Mouse (Mus musculus): ENCODE measurements at regions not wholly inside any gene's neighbourhood (a gene's known extent, or its start where the extent isn't known, plus 50 kb on each side); places are given as distances from the start of the nearest gene placed in this dataset.
"Not testable (repeated sequence)": the region's sequence is repeated elsewhere in the genome, so short reads cannot be mapped to it uniquely, and the experiment has no call there.

DNA sequence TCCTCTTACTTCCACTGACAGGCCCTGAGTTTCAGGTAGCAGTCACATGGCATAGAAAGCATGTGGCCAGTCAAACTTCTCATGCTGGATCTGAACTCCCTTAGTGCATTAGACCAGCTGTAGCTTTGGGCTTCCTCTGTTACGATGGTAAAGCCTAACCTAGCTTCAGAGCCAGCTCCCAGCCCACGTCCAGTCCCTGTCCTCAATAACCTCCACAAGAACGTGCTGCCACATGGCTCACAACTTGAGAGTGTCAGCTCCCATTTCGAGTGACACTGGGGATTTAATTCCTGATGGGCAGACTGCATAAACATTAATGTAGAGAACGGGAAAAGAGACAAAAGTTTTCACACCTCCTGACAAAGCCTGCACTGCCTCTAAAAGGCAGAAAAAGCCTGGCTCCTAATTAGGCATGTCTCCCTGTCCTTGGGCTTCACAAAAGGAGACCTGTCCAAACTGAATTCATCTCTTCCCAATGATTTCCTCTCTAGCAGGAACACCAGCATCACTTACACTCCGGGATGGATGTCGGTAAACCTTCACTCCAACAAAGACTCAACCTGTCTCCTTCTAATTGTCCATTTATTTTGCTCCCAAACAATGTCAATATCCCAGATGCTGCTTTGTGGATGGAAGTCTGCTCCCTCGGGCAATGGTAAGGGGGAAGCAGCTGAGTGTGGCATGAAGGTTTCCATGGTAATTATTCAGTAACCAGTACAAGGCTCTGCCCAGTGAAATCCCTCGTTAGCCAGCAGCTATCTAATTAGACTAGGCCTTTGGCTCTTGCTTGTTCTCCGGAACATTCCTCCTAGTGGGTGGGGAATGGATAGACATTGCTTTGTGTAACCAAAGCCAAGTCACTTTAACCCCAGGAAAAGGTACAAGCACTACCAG is 408.1 kb upstream of the Kdm8 start:
- DNase-seq = peak; percentile 8

DNA sequence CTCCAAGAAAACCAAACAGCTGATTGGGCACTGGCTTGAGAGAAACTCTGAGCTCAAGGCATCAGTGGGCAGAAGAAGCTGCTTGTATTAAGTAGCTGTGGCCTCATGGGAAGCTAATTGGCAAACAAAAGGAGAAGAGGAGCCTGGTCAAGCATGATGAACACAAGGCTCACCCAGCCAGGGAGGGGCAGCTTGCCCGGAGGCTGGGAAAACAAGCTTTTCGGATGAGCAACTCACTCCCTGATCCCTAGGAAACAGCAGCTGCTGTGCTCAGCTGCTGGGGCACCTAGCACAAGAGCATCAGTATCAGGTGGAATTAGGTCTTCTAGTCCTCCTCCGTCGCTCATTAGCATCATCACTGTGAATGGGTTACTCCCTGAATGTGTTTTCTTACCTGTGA is 405.6 kb upstream of the Kdm8 start:
- DNase-seq = peak; percentile 2

DNA sequence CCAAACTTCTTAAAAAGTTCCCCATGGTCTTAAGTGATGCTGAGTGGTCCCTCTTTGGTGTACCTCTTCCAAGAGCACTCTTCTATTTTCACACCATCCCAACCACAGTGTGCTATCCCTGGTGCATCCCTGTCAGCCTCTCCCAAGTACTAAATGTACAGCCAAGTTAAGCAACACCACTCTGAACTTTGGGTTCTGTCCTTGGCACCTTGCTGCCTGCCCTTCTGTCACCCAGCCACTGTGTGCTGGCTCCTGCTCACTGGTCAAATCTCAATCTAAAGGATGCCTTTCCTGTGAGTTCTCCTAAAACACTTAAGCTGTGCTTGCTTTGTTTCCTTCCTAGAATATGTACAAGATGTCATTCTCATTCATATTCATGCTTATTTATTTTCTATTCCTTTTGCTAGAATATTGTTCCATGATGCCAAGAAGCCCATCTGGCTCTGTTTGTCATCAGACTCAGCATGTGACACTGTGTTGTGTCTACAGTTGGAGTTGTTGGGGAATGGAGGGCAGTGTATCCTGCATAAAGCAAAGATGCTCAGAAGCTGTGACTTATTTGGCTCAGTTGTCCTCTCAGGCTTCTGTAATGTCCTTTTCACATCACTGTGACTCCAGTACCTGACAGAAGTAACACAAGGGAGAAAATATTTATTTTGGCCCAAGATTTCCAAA is 388.4 kb upstream of the Kdm8 start:
- DNase-seq = no peak

DNA sequence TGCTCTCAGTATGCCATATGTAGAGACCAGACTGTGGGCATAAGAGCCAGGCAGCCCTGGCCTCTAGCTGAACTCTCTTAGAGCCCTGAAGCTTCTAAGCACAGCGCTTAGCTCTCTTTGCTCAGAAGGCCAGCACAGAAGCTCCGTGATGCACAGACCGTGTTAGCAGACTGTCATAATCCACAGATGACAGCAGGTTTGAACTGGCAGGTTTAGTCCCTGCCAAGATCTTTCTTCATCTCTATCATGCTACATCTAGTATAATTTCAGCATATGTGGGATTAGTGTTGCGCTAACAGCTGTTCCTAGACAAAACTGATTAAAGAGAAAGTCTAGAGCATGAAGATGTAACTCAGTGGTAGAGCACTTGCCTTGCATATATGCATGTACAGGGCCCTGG is 342.0 kb upstream of the Kdm8 start:
- DNase-seq = no peak

DNA sequence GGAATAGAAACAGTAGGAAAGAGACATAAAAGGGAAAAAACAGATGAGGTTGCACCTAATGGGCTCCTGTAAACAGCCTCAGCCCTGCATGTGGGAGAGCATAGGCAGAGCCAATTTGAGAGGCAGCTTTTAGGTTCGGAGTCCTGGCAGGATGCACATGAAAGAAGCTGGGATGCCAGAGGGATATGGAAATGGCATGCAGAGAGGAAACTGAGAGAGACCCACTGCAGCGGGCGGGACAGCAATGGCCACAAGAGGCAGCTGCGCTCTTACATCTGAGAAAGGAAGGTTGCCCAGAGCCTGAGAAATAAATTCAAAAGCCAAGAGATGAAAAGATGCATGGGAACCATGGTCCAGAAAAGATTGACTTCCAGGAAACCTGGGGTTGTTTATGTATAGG is 340.5 kb upstream of the Kdm8 start:
- no peak for DNase-seq

DNA sequence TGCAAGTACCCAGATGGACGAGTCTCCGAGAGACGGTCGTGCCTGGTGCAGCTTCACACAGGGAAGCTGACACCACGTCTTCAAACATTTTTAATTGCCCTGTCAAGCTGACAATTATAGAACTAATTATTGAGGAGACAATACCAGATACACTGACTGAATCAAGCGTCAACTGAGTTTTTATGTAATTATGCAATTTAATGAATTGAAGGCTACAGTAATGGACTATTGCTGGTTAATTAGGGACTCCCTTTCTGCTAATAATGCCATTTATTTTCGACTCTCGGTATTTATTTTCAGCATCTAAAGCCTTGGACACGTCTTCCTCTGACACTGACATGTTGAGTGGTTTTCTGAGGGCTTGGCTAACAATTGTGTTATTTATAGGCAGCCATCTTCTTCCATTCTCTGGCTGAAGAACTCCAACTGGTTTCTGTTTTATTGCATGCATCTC is 331.6 kb upstream of the Kdm8 start:
- no peak for DNase-seq

DNA sequence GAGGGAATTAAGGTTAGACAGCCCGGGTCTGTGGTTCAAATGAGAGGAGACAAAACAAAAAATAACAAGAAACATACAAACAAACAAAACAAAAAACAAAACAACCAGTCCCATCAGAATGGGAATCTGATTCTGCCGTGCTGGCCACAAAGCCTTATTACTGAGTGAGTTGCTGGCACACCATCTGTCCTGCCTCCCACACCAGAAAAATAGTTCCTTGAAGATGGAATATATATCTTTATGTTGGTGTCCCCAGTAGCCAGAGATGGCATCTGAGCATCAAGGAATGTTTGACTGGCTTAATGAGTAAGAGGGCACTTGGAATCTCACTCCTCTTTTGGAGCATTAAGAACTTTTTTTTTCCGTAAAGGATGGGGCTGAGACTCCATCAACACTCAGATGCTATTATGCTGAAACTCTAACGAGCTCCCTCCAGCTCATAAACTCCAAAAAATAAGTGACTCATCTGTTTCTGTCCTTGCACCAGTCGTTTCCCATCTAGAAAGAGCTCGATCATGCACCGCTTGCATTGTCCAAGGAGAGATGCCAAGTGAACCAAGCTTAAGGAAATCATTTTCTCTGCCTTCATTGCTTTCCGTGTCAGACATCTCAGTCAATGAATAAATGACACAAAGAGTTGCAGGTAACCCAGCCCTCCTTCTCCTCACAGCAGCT is 329.0 kb upstream of the Kdm8 start:
- DNase-seq = no peak

DNA sequence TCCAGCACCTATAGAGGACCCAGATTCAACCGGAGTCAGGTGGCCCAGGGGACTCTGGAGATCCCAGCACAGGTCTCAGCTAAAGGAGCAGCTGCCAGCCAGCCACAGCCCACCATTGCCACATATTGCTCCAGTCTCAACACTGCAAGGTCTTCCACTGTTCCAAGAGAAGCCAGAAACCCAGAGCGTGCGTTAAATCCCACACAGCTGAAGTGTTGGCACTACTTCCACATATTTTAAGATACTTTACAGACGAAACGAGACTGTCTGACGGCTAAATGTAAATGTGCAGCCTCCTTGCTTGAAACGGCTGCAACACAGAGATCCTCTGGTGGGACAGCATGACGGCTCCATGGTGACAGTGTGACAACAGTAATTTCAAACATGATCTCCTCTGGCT is 327.3 kb upstream of the Kdm8 start:
- DNase-seq = no peak

DNA sequence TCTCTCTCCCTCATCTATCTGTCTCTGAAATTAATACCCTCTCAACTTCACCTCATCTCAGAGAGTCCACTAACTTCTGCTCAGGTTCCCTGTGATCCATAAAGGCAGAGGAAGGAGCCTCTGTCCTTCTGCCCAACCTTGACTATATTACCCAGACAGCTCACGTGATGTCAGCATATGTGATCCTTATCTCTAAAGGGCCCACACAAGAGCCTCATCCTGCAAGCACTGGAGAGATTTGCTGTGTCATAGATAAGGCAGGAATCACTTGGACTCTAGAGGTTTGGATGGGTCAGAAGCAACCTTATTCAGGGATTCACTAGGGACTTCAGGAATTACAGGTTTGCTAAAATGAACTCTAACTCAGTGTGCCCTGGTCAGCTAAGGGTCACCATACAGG is 315.3 kb upstream of the Kdm8 start:
- DNase-seq = no peak

DNA sequence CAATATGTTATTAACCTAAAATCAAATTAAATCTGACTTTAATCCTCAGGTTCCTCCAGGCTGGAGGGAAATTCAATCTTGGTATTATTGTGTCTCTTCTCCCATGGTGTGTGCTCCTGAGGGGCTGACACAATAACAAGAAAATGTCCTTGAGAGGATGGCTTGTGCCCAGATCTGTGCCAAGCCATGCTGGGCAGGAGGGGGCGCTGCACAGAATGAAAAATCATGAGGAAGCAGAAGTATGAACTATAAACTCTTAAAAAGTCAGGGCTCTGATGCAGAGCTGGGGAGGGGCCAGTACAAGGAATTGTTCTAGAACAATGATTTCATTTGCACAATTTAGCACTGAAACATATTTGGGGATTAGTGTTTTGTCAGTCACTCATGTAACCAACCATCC is 312.5 kb upstream of the Kdm8 start:
- no peak for DNase-seq

DNA sequence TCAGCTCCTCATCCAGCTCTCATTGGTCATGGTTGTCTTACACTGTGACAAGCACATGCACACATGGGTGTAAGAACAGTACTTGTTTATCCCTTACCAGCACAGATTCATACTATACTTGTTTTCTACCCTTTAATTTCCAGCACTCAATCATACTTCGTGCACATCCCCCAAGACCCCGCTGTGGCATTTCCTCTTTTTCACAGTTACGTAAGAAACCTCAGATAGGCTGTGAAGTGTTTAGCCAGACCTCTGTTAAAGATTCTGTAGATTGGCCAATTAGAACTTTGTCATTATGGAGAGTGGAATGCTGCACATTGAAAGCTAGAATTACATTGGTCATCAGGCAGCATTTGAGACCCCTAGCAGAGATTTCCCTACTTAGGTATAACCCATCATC is 305.9 kb upstream of the Kdm8 start:
- no peak for DNase-seq

DNA sequence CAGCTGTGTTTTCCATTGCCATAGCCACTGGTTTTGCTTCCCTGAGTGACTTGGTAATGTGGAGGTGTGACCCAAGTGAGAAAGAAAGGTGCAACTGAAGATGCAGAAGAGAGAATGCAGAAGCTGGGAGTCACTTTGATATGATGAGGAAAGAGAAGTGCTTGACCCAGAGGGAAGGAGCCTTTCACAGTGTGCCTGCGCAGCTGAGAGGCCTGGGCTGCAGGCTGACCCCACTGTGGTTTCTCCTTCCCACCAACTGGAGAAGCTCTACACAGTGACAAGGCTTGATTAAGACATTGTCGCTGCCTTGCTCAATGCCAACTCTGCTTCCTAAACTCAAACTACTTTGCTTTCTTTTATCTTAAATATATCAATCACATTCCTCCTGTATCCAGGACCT is 305.3 kb upstream of the Kdm8 start:
- DNase-seq = no peak

DNA sequence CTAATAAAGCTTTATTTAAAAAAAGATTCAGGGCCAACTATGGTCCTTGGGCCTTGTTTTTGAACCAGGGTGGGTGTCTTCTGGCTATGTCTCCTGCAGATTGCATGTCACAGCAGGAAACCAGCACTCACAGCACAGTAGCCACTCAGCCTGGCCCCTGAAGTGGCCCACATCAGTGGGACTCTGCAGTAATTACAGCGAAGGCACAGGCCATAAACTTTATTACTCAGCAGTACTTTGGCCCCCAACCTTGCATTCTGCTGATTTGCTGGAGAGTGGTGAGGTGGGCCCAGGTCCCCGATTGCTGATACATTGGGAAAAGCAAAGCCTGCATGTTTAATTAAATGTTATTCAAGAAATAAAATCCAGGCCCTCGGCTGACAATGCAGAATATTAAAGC is 303.6 kb upstream of the Kdm8 start:
- no peak for DNase-seq

DNA sequence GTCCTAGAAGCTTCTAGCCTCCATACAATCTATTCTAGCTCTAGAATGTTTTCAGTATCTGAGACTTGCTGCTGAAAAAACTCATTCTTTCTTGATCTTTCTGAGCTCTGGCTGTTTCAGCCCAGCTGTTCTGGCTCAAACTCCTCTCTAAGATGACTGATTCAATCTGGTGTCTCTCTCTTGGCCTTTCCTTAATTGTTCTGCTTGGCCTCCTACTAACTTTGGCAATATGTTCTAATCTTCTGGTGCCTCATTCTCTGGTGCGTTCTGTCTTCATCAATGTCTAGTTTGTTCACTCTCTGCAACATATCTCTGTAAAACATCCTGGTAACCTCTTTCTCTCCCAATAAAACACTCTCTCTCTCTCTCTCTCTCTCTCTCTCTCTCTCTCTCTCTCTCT is 302.6 kb upstream of the Kdm8 start:
- no peak for DNase-seq

DNA sequence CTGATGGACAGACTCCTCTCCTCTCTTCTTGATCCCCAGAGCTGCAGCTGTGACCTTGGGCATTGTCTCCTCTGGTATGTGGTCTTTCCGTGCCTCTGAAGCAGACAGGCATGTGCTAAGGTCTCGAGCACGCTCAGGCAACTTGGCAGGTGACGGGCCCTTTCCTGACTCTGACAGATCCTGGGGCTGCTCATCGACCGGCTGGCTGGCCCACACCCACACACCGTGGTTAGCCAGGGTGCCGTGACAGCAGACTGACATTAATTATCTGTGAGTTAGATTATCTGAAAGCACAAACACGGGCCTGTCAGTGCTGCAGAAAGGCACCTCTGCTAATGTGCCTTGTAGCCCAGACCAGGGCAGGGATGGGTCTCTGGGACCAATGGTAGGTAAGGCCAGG is 298.5 kb upstream of the Kdm8 start:
- DNase-seq = no peak

DNA sequence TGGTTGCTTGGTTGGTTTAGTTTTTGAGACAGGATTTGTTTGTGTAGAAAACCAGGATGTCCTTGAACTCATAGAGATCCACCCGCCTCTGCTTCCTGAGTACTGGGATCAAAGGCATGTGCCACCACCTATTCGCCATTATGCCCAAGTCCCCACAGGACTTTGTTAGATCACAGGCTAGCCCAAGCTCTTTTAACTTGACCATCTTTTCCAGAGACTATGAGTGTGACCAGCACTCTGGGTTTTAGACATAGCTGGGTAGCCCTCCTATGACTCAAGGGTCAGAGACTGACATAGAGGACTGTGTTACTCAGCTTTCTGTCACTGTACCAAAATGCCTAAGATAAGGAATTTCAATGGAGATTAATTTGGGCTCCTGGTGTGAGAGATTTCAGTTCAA is 295.3 kb upstream of the Kdm8 start:
- no peak for DNase-seq

DNA sequence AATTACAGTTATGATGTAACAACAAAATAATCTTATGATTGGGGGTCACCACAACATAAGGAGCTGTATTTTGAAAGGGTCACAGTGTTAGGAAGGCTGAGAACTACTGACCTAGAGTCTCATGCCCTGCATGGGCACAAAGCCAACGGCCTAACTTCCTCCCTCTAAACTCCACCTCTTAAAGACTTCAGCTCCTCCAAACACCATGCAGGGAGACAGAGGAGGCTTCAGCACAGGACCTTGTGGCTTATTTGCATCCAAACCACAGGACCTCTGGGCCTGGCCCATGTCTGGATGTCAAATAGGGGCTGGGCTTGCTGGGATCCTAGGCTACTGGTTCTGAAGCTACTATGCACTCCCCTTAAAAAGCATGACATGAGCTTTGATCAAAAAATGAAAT is 294.7 kb upstream of the Kdm8 start:
- no peak for DNase-seq

DNA sequence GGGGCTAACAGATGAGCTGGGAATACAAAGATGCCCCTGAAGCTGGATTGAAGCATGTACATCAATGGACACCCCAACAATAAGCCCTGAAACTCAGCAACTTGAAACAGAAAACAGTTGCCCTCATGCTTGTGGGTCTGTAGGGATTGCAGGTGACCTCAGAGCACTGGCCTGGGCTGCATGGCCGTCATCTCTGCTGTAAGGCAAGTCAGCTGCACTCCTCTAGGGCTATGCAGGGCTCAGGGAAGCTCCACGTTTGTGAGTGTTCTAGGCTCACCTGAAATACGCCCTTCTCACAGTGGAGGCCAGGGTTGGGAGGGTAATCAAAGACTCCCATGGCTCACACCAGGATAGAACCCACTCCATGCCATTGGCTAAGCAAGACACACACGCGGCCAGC is 292.2 kb upstream of the Kdm8 start:
- no peak for DNase-seq

DNA sequence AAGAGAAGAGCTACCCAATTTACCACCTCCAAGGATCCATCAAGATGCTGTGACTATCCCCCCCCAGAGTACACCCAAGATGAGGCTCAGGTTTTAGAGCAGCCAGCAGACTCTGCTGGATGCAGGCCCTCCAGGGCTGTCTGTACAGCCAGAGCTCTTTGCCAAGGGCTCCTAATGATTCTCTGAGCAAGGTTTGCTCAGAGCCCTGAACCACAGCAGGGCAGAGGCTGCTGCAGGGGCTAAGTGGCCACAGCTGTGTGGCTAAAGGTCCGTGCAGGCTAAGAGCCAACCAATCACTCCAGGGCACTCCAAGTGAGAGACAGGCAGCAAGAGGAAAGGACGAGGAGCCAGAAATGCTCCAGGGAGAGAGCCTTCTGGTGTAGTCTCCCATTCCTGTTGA is 289.2 kb upstream of the Kdm8 start:
- no peak for DNase-seq

DNA sequence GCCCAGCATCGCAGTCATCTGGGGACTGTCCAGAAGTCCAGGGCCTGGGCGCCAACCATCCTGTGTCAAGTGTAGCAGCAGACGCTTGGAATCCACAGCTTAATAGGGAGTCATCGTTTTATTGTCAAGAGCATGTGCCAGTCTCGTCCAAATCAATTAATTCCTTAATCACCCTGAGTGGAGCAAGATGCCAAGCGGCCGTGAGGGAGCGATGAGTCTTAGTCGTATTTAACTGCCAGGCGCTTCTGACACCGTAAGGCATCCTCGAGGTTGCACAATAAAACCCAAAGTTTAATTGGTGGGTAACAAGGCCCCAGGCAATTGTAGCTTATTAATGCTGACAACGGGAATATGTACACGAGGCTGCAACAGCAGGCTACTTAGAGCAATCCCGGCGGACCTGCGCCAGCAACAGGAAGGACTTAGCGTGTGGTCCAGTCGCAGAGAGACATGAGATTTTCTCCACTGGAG is 277.6 kb upstream of the Kdm8 start:
- no peak for DNase-seq

DNA sequence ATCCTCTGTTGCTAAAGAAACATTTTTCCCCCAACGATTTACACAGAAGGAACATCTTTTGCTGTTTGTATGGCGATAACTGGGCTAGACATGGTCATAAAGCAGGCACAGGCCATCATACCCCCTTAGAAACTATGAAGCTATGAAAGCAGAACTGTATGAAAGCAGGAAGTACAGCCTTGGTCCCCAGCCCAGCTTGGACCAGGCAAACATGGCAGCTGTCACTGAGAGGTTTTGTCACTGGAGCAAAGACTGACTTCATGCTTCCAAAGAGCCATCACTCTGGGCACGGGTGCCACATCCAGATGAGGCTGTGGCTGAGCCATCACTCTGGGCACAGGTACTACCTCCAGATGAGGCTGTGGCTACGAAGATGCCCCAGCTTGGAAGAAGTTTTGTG is 276.8 kb upstream of the Kdm8 start:
- DNase-seq = no peak

DNA sequence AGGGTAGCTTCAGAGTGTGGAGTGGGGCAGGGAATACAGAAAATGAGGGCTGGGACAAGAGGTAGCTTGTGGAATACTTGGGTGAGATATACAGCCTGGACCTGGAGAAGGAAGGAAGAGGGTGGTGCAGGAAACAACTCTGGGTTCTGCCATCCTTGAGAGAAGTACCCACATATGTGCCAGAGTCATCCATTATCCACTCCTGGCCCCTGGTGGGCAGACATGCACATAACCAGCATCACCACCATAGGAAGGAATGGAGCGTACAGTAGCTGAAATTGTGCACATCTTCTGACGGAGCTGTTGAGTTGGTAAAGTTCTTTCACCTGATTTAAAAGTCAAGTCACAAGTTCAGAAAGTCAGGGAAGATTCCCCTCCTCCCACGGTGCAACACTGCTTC is 262.9 kb upstream of the Kdm8 start:
- DNase-seq = no peak

DNA sequence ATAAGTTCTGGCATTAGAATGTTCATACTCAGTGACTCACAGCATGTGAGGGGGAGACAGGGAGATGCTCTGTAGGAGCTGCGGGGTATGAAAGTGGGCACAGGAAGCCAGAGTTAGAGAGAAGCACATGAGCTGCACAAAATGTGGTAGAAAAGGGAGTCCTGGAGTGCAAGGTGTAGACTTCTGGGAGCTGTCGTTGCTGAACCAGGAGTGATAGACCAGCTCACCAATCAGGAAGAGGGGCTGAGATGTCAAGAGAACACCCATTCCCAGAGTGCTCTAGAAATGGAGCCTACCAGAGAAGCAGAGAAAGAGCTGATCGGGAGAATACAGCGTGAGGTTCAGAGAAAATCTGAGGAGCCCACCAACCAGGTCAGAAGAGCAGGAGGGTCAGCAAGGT is 262.2 kb upstream of the Kdm8 start:
- DNase-seq = no peak

DNA sequence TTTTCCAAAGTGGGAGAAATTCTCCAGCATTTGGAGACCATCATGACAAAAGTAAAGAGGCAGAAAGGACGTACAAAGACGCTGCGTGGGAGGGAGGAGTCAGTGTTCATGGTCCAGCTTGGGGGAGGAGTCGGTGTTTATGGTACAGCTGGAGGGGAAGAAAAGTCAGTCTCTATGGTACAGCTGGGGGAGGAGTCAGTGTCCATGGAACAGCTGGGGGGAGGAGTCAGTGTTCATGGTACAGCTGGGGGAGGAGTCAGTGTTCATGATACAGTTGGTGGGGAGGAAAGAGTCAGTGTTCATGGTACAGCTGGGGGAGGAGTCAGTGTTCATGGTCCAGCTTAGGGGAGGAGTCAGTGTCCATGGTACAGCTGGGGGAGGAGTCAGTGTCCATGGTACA is 261.5 kb upstream of the Kdm8 start:
- DNase-seq = not testable (repeated sequence)
